Mouse (Mus musculus) lung, postnatal 10 days (tissue): ENCODE results near the gene Ablim1.
A peak's percentile ranks its signal among the peaks of the same experiment; 100 is the strongest.

Experiments used
- DNase-seq: peaks from one replicate; pipeline ENCODE4 v3.0.0; 2021

Gene Ablim1

DNA sequence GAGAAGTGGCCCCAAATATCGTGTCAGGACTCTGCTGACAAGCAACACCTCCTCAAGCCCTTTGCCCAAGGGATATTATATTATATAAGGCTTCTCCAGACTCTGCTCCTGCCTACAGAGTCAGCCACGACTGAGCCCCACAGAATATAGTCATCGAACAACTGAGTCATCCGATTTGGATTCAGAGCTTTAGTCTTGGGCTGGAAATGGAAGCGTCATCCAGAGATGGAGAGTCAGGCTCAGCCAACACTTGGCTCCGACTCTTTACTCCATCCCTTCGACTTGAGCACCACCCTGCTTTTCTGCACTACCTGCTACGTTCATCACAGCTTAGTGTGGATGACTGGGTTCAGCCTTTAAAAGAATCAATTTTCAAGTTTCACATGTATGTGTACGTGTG, 17.3 kb downstream of the Ablim1 start:
- no peak for DNase-seq

DNA sequence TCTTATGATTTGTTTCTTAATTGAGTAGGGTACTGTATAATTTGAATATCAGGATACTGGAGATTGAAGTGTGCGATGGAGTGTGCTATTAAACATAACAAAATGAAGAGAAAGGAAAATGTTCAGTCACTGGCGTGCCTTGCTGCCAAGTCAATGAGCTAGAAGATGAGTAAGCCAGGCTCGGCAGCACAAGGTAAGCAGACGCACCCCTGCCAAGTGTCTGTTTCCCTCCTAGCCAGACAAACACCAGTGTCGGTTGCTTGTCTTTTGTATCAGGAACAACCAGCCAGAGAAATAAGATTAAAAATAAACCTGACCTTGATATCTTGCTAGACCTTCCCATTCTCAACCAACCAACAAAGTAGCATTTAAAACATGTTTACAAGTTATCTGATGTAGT, 18.2 kb downstream of the Ablim1 start:
- no peak for DNase-seq

DNA sequence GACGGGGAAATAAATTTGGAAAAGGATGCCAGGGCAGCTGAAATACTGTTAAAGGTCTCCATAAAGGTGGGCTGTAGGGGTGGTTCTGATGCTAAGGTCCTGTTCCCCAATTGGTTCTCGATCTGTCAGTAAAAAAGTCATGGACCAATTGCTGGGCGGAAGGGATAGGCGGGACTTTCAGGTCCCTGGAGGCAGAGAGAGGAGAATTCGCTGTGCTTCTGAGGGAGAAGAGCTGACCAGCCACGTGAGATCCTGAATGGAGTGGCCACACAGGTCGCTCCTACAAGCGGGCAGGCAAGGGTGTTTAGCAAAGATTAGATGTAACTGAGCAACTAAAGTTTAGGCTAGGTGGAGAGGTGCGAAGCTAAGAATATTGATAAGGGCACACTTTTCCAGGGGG, 19.2 kb downstream of the Ablim1 start:
- no peak for DNase-seq

DNA sequence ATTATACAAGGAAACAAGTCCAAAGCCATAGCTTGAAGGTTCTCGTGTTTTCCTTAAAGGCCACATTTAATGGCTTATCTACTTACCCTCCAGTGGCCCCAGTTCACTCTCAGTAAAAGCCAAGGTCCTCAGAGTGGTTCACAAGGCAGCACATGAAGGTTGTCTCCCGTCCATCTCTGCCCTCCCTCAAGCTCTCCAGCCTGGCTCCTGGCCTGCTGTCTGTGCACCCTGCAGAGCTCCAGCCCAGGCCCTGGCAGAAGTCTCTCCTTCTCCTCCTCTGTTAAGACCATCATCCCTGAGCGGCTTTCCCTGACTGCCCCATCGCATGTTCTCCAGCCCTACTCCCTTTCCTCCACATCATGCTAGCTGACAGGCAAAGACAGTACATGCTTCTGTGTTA, 20.4 kb downstream of the Ablim1 start:
- DNase-seq, result no peak

DNA sequence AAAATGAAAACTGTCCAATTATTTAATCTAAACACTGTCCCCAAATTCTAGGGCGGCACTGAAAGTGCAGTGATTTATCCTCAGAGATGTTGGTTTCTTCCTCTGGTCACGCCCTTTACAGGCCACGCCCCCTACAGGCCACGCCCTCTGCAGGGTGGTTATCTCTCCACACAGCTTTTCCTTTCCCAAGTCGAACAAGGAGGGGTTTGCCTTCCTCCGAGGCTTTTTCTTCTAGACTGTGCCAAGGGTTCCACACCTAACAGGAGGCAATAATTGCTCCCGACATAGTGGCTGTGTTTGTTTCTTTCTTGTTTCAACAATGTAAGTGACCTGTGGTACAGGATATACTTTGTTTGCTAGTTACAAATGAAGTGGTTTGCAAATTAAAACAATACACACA, 21.0 kb downstream of the Ablim1 start:
- DNase-seq, result peak; percentile 92

DNA sequence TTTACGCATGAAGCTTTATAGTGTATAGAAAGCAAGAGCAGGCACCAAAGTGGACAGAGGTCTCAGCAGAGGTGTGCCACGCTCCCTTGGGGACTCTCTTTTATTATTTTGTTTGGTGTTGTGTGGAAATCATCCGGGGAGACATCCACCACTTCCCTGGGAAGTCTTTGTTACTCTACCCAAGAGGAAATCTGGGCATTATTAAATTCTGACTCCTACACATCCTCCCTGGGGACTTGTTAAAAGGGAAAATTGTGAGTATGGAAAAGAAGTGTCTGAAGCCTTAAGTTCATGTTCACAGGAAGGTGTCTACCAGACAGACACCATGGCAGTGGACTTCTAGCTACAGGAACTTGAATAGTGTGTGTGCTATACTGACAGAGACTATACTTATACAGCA, 31.4 kb downstream of the Ablim1 start:
- DNase-seq, result no peak

DNA sequence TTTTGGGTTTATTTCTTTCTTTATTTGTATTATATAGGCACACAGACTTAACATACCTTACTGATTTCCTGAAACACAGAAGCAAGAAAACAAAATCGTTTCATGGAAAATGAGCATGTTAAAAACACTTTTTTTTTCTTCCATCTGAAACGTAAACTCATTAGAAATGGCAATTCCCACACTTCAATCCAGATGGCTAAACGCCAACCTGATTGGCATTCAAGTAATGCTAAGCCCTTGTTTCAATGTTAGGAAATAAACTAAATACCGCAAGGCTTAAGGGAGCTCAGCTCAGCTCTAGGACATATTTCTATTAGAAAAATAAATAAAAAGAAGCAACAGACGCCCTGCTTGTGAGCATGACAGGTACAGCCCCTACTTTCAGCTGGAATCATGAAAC, 32.1 kb downstream of the Ablim1 start:
- DNase-seq, result no peak

DNA sequence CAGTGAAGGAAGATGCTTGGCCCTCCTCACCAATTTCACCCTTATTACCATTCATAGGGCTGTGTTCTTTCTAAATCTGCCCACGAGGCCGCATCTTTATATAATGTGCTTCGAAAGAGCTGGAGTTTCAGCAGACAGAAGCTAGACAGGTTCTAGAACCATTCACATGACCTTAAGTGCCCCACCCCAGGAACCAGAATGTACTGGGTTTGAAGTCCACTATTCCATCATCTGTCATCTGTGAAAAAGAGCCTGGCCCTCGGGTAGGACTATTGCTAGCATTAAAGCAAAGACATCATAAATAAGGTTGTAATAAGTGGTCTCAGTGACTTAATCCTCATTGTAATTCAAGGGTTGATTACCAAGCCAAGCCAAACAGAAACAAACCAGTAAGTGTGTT, 35.1 kb downstream of the Ablim1 start:
- DNase-seq, result no peak

DNA sequence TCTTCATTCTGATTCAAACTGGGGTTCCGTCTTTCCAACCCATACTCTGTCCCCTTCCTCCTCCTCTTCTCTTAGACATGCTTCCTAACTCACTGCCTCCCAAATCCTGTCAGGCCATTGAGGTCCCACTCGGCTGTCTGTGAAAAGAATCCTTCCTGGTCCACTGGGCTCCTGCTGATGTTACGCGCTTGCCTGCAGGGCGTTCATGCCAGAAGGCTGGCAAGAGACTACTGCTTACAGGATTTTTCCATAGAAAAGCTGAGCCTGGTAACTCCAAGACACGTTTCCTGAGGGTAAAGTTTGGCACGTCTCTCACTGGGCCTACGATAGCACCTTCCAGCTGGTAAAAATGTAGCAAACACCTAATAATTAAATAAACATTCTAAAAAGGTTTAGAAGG, 36.5 kb downstream of the Ablim1 start:
- no peak for DNase-seq

DNA sequence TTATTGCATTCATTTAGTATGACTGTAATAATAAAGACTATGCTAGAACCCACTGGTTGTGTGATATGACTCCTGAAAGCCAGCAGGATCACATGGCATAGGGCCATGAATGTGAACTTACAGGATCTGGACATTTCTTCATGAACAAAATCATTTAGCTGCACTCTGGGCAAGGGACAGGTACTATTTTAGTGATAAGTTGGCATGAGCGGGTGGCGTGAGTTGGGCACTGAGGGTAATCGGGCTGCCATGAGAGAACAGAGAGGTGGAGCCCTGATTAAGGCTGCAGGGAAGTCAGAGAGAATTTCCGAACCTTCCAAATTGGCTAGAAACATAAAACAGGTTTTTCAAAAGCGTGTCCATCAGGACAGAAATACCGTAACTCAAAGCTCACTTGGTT, 37.7 kb downstream of the Ablim1 start:
- no peak for DNase-seq

DNA sequence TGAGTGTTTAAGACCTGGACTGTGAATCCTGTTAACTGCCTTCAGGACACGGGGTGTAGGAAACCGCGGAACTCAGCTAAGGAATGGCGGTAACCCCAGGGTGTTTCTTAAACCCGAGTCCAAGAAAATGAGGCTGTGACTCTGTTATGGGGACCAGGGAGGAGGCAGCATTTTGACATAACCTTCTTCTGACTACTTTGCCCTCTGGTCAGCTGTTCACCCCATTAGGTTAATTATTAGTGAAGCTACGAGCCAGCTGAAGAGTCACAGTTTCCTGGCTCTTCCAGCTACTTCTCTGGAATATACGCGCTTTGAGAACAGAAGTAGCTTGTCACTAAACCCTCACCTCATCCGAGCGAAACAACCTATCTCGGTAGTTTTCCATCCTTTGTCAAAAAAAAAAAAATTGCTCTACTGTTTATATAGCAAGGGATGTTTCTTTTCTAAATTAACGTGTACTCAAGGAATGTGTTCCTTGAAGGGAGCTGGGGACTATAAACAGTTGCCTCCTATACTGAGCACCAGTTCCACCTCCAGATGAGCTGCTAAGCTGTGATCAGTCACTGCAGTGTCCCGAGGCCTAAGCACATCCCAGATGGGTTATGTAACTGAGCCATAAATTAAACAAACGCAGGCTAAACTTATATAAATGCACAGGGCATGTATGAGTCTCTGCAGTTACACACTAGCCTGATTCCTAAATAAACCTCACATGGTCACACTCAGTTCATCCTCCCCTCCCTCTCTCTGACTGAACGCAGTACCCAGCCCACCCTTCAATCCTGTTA, 39.4 kb downstream of the Ablim1 start:
- no peak for DNase-seq

DNA sequence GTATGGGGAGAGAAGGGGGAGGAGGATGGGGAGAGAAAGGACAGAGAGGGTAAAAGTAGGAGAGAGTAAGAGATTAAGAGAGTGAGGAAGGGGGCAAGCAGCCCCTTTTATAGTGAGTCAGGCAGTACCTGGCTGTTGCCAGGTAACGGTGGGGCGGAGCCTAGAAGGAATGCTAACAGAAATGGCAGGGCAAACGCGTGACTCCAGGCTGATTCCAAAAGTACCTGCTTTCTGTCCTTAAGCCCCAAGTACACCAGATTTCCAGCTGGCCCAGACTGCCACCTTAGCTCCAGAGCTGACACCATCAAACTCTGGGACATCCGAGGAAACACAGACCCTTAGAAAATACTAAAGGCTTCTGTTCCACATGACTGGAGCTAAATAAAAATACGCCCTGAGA, 40.0 kb downstream of the Ablim1 start:
- peak; percentile 71 for DNase-seq

DNA sequence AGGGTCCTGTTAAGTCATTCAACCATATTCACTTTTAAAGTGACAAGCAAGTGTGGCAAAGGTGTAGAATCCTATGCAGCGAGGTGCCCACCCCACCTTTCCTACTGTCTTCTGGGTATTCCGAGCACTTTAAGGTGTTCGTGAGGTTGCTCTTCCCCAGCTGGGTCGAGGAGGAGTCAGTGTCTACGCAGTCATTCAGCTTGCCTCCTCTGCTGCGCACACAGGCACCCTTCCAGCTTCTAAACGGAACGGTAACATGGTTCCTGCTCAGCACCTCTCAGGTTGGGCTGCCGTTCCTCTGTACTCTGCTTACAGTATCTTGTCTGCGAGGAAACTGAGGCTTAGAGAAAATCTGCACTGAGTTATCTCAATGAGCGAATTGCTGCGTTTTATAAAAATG, 40.4 kb downstream of the Ablim1 start:
- no peak for DNase-seq

DNA sequence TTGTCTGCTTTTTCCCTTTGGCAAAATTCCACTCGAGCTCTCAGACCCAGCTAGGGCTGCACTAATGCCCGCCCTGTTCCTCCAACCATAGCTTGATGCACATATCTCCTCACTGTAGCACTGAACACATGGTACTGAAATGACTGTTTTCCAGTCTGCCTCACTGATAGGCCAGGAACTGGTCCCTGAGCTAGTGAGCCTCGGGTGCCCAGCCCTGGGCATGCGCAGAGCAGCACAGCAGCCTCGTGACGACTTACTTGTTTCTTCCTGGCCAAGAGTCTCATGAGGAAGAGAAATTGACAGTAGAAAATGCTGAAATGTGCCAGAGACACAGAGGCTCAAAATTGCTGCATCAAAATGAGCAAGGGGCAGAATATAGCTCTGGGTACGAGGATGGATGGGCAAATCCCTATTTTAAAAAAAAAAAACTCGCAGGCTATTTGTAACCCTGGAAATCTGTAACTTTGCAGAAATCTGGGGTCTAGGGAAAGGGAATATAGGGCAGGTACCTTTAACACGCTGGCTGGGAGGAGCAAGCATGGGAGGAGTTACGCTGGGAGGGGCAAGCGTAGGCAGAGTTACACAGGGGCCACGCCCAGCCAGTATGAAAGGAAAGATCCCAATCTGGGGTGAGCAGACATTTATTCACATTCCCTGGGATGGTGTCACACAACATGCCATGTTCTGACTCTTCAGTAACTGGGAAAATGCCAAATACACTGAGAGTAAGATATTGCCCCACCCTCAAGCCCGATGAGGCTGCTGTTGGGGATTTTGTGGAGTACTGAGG, 41.7 kb downstream of the Ablim1 start:
- DNase-seq, result peak; percentile 89

DNA sequence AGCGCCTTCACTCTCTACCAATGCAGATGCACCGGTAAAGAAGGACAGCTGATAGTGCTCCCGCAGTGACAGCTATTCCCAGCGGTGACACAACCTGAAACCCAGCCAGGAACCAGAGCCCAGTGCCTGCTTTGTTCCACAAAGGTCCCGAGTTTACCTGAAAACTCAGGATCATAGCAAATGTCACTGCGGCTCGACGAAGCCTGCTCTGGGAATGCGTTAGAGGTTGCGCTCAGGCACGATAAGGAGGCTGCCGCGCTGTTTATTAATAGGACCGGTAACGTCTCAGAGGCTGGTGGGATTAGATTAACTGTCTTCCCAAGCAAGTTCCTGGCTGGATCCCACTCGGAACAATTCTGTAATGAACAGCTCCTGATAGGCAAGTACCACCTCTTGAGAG, 43.0 kb downstream of the Ablim1 start:
- no peak for DNase-seq

DNA sequence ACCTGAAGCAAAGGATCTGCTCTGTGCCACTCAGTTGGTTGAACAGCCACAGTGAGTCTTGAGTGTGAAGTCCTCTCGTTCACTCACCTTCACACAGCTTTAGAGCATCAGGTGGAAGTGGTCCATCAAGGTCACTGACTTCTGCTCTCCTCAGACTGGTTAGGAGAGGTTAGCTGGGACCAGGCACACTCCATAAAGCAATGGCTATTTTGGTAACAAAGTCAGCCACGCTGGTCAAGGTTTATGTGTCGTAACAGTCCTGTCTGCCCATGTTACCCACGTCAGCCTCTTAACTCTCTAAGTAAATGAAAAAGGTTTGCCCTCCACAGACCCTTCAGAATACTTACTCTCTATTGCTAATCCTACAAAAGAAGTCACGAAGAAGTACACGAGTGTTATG, 44.0 kb downstream of the Ablim1 start:
- no peak for DNase-seq

DNA sequence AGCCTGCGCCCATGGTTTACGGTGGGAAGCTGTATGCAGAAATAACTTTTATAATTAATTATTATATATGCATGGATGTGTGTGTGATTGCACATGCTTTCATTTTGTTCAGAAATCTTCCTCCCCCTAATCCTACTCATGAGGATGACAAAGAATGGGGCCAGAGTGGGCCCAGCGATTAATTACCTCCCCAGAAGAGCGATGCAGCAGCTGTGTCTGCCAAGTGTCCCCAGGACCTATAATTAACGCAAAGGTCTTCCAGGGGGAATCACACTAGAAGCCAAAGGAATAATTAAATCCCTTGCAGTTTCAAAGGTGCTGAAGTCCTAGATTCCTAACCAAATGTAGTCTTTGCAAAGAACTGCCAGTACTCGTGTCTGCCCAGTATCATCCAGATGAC, 44.9 kb downstream of the Ablim1 start:
- no peak for DNase-seq

DNA sequence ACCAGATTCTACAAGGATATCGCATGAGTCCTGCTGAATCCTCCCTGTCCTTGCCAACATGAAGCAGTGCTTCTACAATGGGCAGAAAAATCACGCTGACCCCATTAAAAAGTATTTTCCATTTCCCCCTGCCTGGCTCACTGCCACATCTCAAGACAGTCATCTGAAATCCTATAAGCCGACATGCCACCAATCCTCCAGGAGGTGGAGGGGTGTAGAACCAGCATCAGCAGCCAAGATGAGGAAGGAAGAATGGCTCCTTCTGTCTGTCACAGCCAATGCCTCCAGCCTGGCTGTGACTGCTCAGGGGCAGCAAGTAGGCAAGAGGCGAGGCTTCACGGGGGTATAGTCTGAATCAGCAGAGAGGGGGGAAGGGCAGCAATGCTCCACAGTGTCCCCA, 47.2 kb downstream of the Ablim1 start:
- DNase-seq, result no peak

DNA sequence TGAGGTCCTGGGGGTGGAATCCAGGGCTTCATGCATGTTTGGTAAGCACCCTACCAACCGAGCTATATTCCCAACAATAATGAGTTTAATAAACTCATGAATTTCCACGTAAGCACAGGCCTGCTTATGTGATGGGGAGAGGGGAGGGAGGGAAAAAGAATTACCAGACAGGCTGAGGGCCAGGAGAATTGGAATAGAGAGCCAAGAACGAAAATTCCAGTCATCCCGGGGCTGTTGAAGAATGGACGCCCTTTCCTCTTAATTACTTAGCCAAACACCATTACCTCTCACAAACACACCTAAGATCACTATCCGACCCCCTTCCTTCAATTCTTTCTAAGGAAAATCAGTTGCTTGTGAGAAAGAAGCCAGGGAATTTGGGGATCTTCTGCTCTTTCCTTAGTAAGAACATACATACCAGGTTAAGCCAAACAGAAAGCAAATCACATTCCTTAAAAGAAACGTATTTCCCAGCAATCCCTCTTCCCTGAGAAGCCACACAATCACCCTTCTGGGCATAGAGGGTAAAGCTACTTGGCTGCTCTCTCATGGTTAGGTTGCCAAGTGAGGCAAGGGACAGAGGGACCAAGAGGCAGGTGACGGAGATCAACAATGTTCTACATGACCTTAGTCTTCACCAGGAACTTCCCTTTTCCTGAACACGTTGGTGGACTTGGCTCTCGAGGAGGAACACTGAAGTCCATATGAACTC, 48.2 kb downstream of the Ablim1 start:
- DNase-seq, result no peak

DNA sequence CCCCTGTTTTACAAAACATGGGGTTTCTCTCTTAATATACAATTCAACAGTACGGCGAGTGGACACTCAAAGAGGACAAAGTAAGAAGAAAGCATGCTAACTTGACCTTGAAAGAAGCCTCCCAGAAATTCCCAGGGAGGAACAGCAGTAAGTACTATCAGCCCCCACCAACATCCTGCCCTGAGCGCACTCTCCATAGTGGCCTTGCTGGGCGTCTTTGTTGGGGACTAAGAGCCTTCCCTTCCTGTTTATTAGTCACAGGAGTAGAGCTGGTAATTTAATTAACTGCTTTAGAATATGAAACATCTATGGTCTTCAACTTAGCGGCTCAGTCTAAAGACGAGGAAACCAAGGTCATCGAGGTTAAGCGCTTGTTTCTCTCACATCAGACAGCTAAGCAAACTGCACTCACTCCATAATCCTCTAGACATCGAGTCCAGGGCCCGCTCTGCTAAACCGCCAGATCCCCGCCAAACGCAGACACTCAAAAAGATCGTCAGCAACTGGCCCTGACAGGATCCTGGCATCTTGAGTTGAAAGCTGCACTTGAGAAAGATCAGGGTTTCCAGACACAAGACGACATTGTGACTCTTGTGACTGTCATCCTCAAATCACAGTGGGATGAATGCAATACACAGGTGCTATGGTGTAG, 50.3 kb downstream of the Ablim1 start:
- DNase-seq, result peak; percentile 69

DNA sequence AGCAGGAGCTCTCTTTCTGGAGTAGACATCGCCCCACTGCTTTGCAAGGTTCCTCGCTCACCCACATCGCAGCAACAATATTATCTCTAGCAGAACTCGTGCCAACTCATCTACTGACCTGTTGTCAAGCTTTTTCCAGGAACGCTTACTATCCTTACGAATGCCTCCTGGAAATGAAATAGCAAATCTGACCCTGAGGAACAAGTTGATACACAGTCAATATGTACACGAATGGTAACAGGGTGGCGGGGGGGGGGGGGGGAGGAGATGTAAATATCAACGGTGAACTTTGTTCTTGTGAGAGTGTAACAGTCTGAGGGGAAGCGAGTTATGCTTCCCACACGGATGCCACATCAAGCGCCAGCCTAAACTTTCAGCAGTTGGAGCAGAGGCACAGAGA, 56.9 kb downstream of the Ablim1 start:
- no peak for DNase-seq

DNA sequence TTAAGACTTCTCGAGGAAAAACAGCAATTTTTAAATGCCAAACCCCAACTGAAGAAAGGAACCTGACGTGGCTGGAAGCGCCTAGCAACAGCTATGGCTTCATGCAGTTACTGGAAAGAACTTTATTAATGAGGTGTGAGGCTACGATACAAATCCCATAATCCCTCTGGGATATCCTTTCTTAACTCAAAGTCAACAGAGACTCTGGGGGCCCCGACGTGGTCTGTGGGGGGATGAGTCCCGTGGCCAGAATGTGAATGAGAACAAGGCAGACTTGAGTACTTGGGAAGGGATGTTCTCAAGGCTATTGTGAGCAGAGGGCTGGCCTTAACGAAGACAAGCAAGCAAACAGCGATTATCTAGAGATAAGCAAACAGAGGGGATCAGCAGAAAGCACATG, 58.1 kb downstream of the Ablim1 start:
- peak; percentile 62 for DNase-seq

DNA sequence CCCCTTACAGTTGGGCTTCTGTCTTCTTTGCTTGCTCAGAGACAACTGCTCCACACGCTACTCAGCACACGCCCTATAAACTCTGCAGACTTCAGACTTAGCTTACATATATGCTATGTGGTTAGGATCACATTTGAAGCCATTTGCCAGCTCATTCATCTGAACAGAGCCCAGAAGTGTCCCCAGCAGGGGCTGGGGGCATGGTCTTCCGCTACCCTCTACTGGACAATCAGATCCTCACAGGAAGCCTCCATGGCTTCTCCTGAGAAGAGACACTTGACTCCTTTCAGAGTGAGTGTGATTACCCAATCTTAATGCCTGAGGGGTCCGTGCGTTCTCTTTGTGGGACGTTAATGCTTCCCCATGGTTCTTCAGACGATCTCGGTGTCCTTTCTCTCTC, 59.6 kb downstream of the Ablim1 start:
- DNase-seq, result peak; percentile 71
